Mouse (Mus musculus): ENCODE data around the gene Incenp. TPM values are rescaled to one million over a fixed set of nuclear protein-coding genes. Genes with fewer than 3 reads are reported as not detected.
A peak's percentile ranks its signal among the peaks of the same experiment; 100 is the strongest.
"Not testable (repeated sequence)": the region's sequence is repeated elsewhere in the genome, so short reads cannot be mapped to it uniquely, and the experiment has no call there.

Incenp gene
- polyA plus RNA-seq, 1 experiment = 16.3 TPM

DNA sequence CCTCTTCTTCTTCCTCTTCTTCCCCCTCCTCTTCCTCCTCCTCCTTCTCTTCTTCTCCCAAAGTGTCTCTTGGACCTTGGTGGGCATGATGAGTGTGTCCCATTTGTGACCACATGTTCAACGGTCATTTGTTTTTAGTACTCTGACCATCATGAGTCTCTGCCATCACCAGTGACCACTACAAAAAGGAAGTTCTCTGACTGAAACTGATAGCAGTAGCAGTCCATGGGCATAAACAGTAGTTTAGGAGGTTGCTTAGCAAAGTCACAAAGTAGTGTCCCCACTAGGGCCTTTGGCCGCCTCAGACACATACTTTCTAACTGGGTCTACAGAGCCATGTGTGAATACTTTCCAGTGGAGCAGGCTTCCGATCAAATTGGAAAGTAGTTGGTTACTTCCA is 15.0 kb upstream of the Incenp start:
- Histone ChIP-seq H3K4me1 (ENCODE audit: control insufficient read depth, insufficient read depth, low read length) (no peaks in the 10 kb centered on the region), H3K27me3 (ENCODE audit: control insufficient read depth, insufficient read depth, low read length) (no peaks in the 10 kb centered on the region), H3K27ac (ENCODE audit: insufficient read depth, low read length) (no peak overlapping the region), H3K4me3 (replicated peaks; ENCODE audit: insufficient read depth, low read depth, low read length) (no peak overlapping the region)
- DNase-seq = no peak
- no peak for TF ChIP-seq CTCF (IDR thresholded peaks at IDR 0.05; ENCODE audit: borderline replicate concordance, insufficient read depth, low read depth, low read length)
- no peak for TF ChIP-seq POLR2A (IDR thresholded peaks at IDR 0.05; ENCODE audit: borderline replicate concordance, insufficient read depth, low read length)
- WGBS = 82% methylated on average over 3 of the region's 3 CpGs

DNA sequence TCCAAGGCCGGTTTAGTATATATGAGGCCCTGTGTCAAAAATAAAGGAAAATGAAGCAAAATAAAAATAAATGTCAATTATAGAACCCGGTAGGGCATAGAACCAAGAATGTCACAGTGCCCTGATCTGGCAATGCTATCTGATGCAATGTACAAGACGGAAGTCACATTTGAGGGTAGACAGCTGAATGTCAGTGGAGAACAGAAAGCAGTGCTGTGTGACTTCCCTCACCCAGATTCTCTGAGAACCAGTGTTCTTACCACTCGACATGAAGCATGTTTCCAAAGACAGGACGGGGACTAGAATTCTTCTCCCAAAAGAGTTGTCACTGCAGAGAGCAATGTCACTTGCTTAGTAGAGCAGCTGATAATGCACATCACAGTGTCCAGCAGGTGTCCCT is 14.4 kb upstream of the Incenp start:
- no peak overlapping the region for H3K27ac ChIP-seq (ENCODE audit: insufficient read depth, low read length)
- 85% methylated on average over 5 of the region's 5 CpGs for WGBS
- no peak for TF ChIP-seq POLR2A (IDR thresholded peaks at IDR 0.05; ENCODE audit: borderline replicate concordance, insufficient read depth, low read length)
- no peak for TF ChIP-seq CTCF (IDR thresholded peaks at IDR 0.05; ENCODE audit: borderline replicate concordance, insufficient read depth, low read depth, low read length)
- no peaks in the 10 kb centered on the region for H3K4me1 ChIP-seq (ENCODE audit: control insufficient read depth, insufficient read depth, low read length)
- DNase-seq = no peak
- no peak overlapping the region for H3K4me3 ChIP-seq (replicated peaks; ENCODE audit: insufficient read depth, low read depth, low read length)
- H3K27me3 ChIP-seq (ENCODE audit: control insufficient read depth, insufficient read depth, low read length) = no peaks in the 10 kb centered on the region

DNA sequence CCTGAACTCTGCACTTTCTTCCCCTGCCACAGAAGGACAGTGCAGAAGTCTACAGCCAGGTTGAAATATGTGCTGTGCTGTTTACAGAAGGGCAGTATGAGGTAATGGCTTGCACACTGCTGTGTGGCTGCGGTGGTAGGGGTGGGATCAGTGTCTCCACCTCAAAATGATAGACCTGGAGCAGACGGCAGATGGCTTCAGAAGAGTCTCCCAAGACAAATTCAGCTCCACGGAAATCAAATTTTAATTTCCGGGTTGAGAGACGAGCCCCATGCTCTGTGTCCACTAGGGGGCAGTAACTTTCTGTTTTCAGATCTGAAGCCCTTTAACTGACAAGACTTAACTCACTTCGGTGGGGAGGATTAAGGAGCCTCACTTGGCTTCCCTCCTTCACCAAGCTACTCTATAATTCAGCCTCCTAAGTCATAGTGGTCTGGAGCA is 12.0 kb upstream of the Incenp start:
- H3K4me3 ChIP-seq (replicated peaks; ENCODE audit: insufficient read depth, low read depth, low read length) = peak overlapping the region; percentile 17
- TF ChIP-seq CTCF (IDR thresholded peaks at IDR 0.05; ENCODE audit: borderline replicate concordance, insufficient read depth, low read depth, low read length) (peak; percentile 41; the same call in 1 of the 2 replicates), POLR2A (IDR thresholded peaks at IDR 0.05; ENCODE audit: borderline replicate concordance, insufficient read depth, low read length) (no peak)
- WGBS = 4% methylated on average over 6 of the region's 6 CpGs
- DNase-seq = peak in 1 of 2 experiments; percentile 29
- no peaks in the 10 kb centered on the region for H3K4me1 ChIP-seq (ENCODE audit: control insufficient read depth, insufficient read depth, low read length)
- H3K27me3 ChIP-seq (ENCODE audit: control insufficient read depth, insufficient read depth, low read length) = no peaks in the 10 kb centered on the region
- H3K27ac ChIP-seq (ENCODE audit: insufficient read depth, low read length) = no peak overlapping the region

DNA sequence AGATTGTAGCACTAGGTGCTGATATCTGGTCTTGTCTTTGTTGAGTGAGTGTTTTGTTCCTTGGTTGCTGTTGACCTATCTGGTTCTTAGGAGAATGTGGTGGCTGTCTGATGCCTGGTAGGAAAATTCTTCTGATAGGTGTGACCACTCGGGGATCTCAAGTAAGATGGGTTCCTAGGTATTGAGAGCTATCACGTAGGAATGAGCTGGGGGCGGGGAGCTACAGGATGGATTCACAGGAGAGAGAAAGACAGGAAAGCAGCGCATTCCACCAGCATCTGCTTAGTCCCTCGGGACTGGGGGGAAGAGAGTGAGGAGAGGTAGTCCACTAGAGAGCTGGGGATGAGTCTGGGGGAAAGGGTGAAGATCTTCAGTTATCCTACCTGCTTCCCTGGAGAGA is 10.0 kb upstream of the Incenp start:
- no peak overlapping the region for H3K4me3 ChIP-seq (replicated peaks; ENCODE audit: insufficient read depth, low read depth, low read length)
- 67% methylated on average over 5 of the region's 5 CpGs for WGBS
- no peaks in the 10 kb centered on the region for H3K4me1 ChIP-seq (ENCODE audit: control insufficient read depth, insufficient read depth, low read length)
- TF ChIP-seq CTCF (IDR thresholded peaks at IDR 0.05; ENCODE audit: borderline replicate concordance, insufficient read depth, low read depth, low read length) (no peak), POLR2A (IDR thresholded peaks at IDR 0.05; ENCODE audit: borderline replicate concordance, insufficient read depth, low read length) (no peak)
- no peak for DNase-seq
- no peaks in the 10 kb centered on the region for H3K27me3 ChIP-seq (ENCODE audit: control insufficient read depth, insufficient read depth, low read length)
- H3K27ac ChIP-seq (ENCODE audit: insufficient read depth, low read length) = no peak overlapping the region

DNA sequence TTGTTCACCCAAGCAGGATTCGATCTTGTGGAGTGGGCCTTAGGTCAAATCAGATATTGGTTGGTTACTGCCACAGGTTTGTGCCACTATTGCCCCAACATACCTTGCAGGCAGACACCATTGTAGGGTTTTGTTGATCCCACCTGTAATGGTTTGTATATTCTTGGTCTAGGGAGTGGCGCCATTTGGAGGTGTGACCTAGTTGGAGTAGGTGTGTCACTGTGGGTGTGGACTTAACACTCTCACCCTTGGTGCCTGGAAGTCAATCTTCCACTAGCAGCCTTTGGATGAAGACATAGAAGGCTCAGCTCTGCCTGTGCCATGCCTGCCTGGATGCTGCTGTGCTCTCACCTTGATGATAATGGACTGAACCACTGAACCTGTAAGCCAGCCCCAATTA is 1.3 kb upstream of the Incenp start:
- not testable (repeated sequence) for H3K4me1 ChIP-seq (ENCODE audit: control insufficient read depth, insufficient read depth, low read length); H3K4me3 ChIP-seq (replicated peaks; ENCODE audit: insufficient read depth, low read depth, low read length); DNase-seq; H3K27me3 ChIP-seq (ENCODE audit: control insufficient read depth, insufficient read depth, low read length); H3K27ac ChIP-seq (ENCODE audit: insufficient read depth, low read length)
- 100% methylated on average over 2 of the region's 2 CpGs for WGBS

DNA sequence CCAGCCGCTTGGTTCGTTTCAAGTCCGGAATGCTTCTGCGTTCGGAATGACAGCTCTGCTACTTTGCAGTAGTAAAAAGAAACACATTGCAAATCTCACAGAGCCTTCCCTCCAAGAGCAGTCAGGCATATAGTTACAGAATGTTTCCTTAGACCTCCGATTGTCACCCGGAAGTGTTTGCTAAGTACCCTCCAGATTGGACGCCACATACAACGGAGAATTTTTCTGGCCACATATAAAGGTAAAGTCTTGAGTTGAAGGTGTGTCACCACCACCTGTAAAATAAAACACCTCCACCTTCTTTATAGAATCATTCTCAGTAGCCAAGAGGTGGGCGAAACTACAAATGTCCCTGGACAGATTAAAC is 412 bp upstream of the Incenp start:
- H3K4me3 ChIP-seq (replicated peaks; ENCODE audit: insufficient read depth, low read depth, low read length) = peak overlapping the region; percentile 69
- TF ChIP-seq CTCF (IDR thresholded peaks at IDR 0.05; ENCODE audit: borderline replicate concordance, insufficient read depth, low read depth, low read length) (no peak), POLR2A (IDR thresholded peaks at IDR 0.05; ENCODE audit: borderline replicate concordance, insufficient read depth, low read length) (no peak)
- H3K27me3 ChIP-seq (ENCODE audit: control insufficient read depth, insufficient read depth, low read length) = no peaks in the 10 kb centered on the region
- no peak overlapping the region for H3K27ac ChIP-seq (ENCODE audit: insufficient read depth, low read length)
- no peak for DNase-seq
- H3K4me1 ChIP-seq (ENCODE audit: control insufficient read depth, insufficient read depth, low read length) = peaks cover 2% of the 10 kb centered on the region
- WGBS = 8% methylated on average over 10 of the region's 10 CpGs

DNA sequence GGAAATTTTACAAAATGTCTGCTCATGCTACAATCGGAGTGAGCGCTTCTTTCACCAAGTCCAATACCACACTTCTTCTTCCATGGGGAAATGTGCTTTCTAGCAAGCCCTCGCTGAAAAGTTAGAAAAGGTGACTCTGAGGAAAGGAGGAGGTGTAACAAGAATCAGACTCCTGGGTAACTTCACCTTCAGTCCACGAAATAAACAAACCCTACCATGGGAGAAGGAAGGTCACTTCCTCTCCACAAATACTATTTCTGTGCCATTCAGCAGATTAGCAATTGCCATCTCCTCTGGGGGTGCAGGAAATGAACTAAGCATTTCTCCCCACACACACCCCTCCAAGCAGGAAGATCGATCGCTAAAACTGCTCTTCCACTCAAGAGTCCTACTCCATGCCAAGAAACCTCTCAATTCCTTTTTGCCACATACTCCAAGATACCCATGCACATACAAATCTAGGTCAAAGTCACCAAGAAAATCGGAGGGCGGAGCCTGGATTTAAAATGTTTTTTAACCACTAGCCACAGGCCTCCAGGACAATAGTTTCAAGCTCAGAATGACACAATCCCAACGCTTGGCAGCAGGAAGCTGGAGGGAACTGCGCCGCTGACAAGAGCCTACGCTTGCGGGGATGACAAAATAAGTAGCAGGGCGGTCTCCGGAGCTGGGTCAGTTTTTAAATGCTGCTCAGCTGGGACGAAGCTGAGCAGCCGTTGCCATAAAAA is 848 bp downstream of the Incenp start:
- peaks cover 2% of the 10 kb centered on the region for H3K4me1 ChIP-seq (ENCODE audit: control insufficient read depth, insufficient read depth, low read length)
- H3K27me3 ChIP-seq (ENCODE audit: control insufficient read depth, insufficient read depth, low read length) = no peaks in the 10 kb centered on the region
- H3K4me3 ChIP-seq (replicated peaks; ENCODE audit: insufficient read depth, low read depth, low read length) = peak overlapping the region; percentile 69
- DNase-seq = no peak
- 8% methylated on average over 17 of the region's 17 CpGs for WGBS
- H3K27ac ChIP-seq (ENCODE audit: insufficient read depth, low read length) = no peak overlapping the region
- TF ChIP-seq POLR2A (IDR thresholded peaks at IDR 0.05; ENCODE audit: borderline replicate concordance, insufficient read depth, low read length) = no peak
- TF ChIP-seq CTCF (IDR thresholded peaks at IDR 0.05; ENCODE audit: borderline replicate concordance, insufficient read depth, low read depth, low read length) = no peak

DNA sequence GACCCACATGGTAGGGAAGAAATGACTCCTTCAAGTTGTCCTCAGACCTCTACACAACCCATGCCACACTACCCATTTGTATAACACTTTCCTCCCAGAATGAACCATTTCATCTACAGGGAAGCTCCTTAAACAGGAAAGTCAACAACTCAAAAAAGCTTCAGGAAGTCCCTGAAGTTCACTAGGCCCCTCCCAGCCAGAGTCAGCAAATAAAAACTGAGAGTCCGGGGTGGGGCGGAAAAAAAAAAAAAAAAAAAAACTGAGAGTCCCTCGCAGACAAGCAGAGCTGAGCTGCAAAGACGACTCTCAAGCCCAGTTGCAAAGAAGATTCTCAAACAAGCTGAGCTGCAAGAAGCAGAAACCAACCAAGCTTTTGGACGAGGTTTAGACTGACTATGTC is 3.3 kb downstream of the Incenp start:
- peaks cover 2% of the 10 kb centered on the region for H3K4me1 ChIP-seq (ENCODE audit: control insufficient read depth, insufficient read depth, low read length)
- H3K4me3 ChIP-seq (replicated peaks; ENCODE audit: insufficient read depth, low read depth, low read length) = no peak overlapping the region
- DNase-seq = no peak
- no peak for TF ChIP-seq POLR2A (IDR thresholded peaks at IDR 0.05; ENCODE audit: borderline replicate concordance, insufficient read depth, low read length)
- TF ChIP-seq CTCF (IDR thresholded peaks at IDR 0.05; ENCODE audit: borderline replicate concordance, insufficient read depth, low read depth, low read length) = no peak
- WGBS = 75% methylated on average over 5 of the region's 5 CpGs
- no peaks in the 10 kb centered on the region for H3K27me3 ChIP-seq (ENCODE audit: control insufficient read depth, insufficient read depth, low read length)
- no peak overlapping the region for H3K27ac ChIP-seq (ENCODE audit: insufficient read depth, low read length)
